Mouse (Mus musculus) T-cell, adult 2 months (primary cell): ENCODE results near the gene Pofut1.
"Not testable (repeated sequence)": the region's sequence is repeated elsewhere in the genome, so short reads cannot be mapped to it uniquely, and the experiment has no call there.

Experiments
- DNase-seq: peaks from one replicate; pipeline ENCODE4 v3.0.0; 2022; ENCODE audit warnings: low spot score

Gene Pofut1

GRCm38 (mm10) chr2:153239021-153239859, 2.1 kb upstream of the Pofut1 start:
- DNase-seq: no peak

DNA sequence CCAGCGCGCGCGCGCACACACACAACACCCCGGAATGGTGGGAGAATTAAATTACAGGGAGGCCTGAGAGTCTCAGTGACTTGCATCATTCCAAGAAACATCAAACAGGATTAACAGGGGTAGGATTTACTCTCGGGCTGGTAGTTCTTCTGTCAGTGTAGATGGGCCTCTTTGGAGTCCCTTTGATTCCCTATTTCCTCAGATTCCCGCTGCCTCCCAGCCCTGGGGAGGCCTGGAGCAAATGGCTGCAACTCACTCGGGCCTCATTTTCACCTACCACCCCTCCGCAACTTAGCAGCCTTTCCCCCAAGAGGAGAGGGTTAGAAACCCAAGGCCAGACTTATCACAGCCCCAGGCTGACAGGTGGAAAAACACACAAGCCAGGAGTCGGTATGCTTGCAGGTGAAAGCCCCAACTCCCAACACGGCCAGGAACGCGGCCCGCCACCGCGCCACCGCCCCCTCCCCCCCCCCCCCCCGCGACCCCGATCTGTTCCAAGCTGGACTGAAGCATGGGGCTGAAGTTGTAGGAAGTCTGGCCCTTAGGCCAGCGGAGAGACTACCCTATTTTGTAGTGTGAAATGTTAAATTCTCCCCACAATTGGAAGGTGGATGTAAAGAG, 1.4 kb upstream of the Pofut1 start:
- DNase-seq: no peak

GRCm38 (mm10) chr2:153240701-153241235, 565 bp upstream of the Pofut1 start:
- DNase-seq: peak; percentile 30

DNA sequence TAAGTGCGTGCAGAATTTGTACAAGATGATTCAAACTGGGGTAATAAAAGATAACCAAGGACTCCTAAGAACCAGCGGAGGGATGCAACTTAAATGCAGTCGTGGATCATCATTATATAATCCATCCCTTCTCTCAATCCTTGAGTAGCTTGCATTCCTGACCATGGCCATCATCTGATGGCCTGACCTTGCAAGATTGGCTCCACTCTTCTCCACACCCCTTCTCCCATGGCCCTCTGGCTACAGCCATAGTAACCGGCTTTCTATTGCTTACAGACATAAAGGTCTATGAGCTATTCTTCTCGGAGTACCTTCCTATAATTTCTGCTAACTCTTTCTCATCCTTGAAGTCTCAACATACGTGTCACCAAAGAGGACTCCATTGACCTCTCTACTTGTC, 823 bp downstream of the Pofut1 start:
- DNase-seq: no peak

DNA sequence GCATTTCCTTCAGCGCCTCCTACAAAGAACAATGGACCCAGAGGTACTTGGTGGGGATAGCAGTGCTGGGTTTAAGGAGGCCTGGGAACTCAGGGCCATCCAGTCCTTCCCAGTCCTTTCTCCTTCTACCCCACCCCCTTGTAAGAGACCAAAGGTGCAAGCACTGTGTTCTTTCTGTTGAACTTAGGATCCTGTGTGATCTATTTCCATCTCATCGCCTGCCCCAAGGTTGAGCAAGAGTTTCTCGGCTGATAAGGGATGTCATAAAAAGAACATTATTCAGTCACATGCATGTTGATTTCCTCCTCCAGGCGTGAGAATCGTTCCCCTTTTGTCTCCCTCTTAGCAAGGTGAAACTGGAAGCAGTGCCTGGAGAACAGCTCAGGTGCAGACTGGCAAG, 8.4 kb downstream of the Pofut1 start:
- no peak for DNase-seq

DNA sequence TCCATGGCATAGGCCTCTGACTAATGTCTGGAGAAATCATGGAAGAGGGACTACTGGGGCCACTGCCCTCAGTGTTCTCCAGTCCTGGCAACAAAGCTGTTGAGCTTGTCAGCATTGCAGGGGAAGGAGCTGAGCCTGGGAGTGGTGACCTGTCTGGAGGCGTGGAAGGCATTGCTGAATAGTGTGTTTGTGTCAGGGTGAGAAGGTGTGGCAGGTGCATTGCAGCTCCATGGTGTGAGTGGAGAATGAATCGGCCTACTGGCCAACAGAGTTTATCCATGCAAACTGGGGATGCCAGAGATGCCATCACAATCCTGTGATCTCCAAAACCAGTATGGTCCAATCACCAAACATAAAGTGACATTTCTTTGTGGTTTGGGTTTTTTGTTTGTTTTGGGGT, 15.3 kb downstream of the Pofut1 start:
- DNase-seq: no peak

DNA sequence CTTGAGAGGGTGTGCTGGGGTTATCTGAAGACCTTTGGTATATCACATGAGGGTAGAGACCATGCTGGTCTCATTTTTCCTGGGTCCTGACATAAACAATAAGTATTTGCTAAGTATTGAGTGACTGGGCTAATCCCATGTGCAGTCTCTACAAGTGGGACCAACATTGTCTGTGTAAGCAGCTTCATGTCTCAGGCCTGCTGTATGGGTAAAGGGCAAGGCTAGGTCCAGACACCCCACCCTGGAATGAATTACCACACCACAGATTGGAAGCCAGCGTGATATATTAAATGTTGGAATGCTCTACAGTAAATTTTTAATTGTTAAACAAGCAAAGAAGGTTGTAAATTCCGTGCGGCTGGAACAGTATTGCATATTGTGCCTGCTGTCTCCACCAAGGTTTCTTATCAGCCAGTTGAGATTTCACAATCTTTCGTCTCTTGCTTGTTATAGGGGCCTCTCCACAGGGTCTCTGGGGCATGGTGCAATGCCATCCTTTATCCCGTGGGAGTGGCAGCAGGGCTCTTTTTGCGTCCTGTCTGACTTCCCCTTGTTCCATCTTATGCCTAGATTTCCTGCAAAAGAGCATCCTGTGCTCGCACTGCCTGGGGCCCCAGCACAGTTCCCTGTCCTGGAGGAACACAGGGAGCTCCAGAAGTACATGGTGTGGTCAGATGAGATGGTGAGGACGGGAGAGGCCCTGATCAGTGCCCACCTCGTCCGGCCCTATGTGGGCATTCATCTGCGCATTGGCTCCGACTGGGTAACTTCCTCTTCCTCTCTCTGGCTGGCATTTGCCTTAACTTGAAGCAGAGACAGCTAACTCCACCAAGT, 17.9 kb downstream of the Pofut1 start:
- no peak for DNase-seq

GRCm38 (mm10) chr2:153259864-153260674, 18.7 kb downstream of the Pofut1 start:
- no peak for DNase-seq

DNA sequence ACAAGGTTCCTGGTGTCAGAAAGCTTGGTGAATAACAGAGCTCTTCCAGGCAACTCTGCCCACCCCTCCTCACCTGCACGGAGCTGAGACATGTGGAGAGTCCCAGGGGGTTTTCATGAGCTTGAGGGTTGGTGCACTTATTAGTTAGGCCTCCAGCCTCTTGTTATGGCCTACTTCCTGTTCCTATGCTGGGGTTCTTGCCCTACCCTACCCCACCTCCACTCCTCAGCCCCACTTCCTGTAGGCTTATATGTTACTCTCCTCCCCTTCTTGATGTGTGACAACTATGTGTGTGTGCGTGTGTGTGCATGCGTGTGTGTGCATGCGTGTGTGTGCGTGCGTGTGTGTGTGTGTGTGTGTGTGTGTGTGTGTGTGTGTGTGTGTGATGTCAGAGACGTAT, 21.7 kb downstream of the Pofut1 start:
- peak; percentile 88 for DNase-seq

DNA sequence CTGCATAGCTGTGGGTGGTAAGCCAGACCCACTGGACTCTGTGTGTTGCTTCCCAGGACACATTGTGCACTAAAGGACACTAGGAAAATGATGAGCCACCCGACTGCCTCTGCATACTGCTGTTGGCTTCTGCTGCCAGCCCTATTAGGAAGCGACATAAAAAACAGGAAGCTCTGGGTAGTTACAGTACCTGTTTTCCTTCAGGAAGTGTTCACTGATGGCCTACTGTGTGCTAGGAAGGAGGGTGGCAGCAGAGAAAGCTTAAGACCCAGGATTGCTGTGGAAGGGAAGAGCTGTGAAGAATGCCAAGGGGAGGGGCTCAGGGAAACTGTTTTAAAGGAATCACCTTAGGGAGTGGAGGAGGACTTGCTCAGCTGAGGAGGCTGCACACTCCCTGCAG, 26.0 kb downstream of the Pofut1 start:
- DNase-seq: no peak

- not testable (repeated sequence) for DNase-seq
Measured at GRCm38 (mm10) chr2:153270231-153270915, 29.0 kb downstream of the Pofut1 start.

DNA sequence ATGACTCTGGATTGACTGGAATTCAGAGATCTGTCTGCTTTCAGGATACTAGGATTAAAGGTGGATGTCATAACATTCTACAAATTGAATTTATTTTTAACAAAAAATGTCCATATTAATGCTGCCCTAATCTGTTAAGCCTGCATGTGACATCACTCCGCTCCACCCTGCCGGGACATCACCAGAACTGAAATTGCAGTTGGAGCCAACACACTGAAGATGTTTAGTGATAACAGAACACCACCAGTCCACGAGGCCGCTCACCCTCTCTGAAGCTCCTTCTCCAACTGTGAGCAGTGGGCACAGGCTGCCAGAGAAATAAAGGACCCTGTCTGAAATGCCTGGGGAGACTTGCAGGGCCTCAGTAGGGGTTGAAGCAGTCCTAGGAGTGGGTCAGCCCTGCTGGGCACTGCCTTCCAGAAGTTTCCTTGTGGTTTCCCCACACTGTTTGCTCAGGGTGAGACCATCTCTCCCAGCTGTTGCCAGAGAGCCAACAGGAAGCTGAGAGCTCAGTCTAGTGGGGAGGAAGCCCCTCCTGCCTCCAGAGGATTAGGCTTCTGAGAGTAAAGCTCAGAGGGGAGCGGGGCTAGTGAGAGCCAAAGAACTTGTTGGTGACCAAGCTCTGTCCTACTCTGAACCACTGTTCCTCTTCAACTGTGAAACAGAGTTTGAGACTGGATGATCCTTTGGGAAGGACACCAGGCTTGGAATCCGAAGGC, 33.0 kb downstream of the Pofut1 start:
- DNase-seq: not testable (repeated sequence)

DNA sequence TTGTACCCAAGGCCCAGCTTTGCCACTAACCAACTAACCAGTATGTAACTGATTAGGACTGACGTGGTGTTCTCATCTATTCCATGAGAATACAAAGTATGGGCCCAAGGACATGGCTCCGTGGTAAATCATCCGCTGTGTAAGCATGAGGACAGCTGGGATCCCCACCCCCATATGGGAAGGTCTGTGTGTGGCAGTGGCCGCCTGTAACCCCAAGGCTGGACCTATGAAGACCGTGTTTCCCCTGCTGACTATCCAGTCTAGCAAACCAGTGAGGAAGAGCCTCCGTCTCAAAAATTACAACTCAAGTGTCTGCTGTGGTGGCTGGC, 33.5 kb downstream of the Pofut1 start:
- DNase-seq: no peak

DNA sequence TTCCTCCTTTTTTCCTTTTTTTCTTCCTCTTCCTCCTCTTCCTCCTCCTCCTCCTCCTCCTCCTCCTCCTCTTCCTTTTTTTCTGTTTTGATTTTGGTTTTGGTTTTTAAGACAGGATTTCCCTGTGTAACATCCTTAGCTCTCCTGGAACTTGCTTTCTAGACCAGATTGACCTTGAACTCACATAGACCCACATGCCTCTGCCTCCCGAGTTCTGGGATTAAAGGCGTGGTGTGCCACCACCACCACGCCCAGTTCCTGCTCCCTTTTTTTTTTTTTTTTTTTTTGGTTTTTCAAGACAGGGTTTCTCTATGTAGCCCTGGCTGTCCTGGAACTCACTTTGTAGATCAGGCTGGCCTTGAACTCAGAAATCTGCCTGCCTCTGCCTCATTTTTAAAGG, 34.2 kb downstream of the Pofut1 start:
- not testable (repeated sequence) for DNase-seq

- peak; percentile 24 for DNase-seq
Measured at GRCm38 (mm10) chr2:153276440-153276839, 35.1 kb downstream of the Pofut1 start.

GRCm38 (mm10) chr2:153276846-153277245, 35.5 kb downstream of the Pofut1 start:
- not testable (repeated sequence) for DNase-seq

DNA sequence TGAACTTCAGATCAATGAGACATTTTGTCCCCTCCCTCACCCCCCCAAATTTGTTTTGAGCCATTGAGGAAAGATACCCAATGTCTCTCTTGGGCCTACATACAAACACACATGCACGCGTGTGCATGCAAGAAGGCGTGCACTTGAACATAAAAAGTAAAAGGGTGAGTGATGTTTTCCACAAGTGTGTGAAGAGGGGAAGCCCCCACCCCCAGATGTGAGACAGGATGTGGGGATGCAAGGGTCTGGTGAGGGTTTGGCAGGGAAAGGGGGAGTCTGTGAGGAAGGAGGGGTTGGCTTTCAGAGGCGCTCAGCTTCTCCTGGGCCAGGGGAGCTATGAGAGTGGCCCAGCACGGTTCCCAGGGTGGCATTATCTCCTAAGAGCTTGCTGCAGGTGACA, 37.0 kb downstream of the Pofut1 start:
- peak; percentile 88 for DNase-seq

- DNase-seq: no peak
Measured at GRCm38 (mm10) chr2:153283919-153284318, 42.6 kb downstream of the Pofut1 start.

- no peak for DNase-seq
Measured at GRCm38 (mm10) chr2:153286524-153286923, 45.2 kb downstream of the Pofut1 start.

DNA sequence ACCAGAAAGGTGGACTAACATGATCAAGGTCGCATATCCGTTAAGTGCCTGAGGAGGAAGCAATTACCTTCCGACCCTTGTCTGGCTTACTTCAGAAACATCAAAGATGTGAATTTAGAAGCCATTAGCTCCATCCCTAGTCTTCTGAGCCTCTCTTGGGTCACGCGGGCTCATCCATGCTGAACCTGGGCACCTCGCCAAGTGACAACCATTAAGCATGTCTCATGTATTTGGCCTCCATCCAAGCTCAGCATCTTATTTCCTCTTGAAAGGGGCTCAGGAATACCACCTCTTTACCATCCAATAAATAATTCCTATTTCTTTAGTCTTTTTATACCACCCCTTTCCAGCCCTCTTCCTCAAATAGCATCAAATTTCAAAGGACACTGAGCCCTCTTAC, 46.5 kb downstream of the Pofut1 start:
- no peak for DNase-seq
